Mouse (Mus musculus): ENCODE data around the gene Kmt2b. TPM values are rescaled to one million over a fixed set of nuclear protein-coding genes. Genes with fewer than 3 reads are reported as not detected.

Kmt2b gene
- 10 to 100 TPM; 69.9 to 79.7 TPM for total RNA-seq (2021)

GRCm38 (mm10) chr7:30588676-30589434 lies at the start of gene Kmt2b:
Gene Kmt2b (minus strand): TSS chr7:30588726.
- peak; percentile 98 for DNase-seq
- intact Hi-C loops (cut with DNase I), result no loop called here

GRCm38 (mm10) chr7:30636395-30636794 lies 47.9 kb upstream of the Kmt2b start:
- DNase-seq, result no peak
- intact Hi-C loops (cut with DNase I), result no loop called here

- DNase-seq, result no peak
- intact Hi-C loops (cut with DNase I), result no loop called here
These were observed 47.2 kb upstream of the Kmt2b start, which contains the start of gene Etv2 for GRCm38 (mm10) chr7:30635752-30636151. Gene Etv2 (minus strand): TSS chr7:30635852.

- intact Hi-C loops (cut with DNase I), result no loop called here
- peak; percentile 78 for DNase-seq
These were observed 46.1 kb upstream of the Kmt2b start for GRCm38 (mm10) chr7:30634621-30635020.

- DNase-seq, result no peak
- intact Hi-C loops (cut with DNase I), result no loop called here
These were observed 45.4 kb upstream of the Kmt2b start for GRCm38 (mm10) chr7:30633762-30634412.

- DNase-seq, result no peak
- intact Hi-C loops (cut with DNase I), result no loop called here
These were observed 40.5 kb upstream of the Kmt2b start for GRCm38 (mm10) chr7:30629013-30629412.

GRCm38 (mm10) chr7:30626647-30627046 lies 38.1 kb upstream of the Kmt2b start:
- intact Hi-C loops (cut with DNase I), result no loop called here
- no peak for DNase-seq

- DNase-seq, result peak; percentile 86
- intact Hi-C loops (cut with DNase I), result no loop called here
These were observed 37.2 kb upstream of the Kmt2b start, which contains the start of gene Cox6b1 for GRCm38 (mm10) chr7:30625530-30626384. Gene Cox6b1 (minus strand): TSS chr7:30626151.

GRCm38 (mm10) chr7:30619202-30619601 lies 30.7 kb upstream of the Kmt2b start:
- intact Hi-C loops (cut with DNase I), result no loop called here
- DNase-seq, result no peak

GRCm38 (mm10) chr7:30618658-30619057 lies 30.1 kb upstream of the Kmt2b start:
- intact Hi-C loops (cut with DNase I), result no loop called here
- DNase-seq, result no peak

- intact Hi-C loops (cut with DNase I), result no loop called here
- no peak for DNase-seq
These were observed 26.7 kb upstream of the Kmt2b start for GRCm38 (mm10) chr7:30615049-30615760.

GRCm38 (mm10) chr7:30614454-30614853 lies 25.9 kb upstream of the Kmt2b start:
- no peak for DNase-seq
- intact Hi-C loops (cut with DNase I), result no loop called here

GRCm38 (mm10) chr7:30613529-30614112 lies 25.1 kb upstream of the Kmt2b start:
- peak; percentile 63 for DNase-seq
- intact Hi-C loops (cut with DNase I), result no loop called here

- no peak for DNase-seq
- intact Hi-C loops (cut with DNase I), result no loop called here
These were observed 24.3 kb upstream of the Kmt2b start, which contains the start of gene Upk1a for GRCm38 (mm10) chr7:30612654-30613402. Gene Upk1a (minus strand): TSS chr7:30612847.

GRCm38 (mm10) chr7:30610043-30610442 lies 21.5 kb upstream of the Kmt2b start:
- intact Hi-C loops (cut with DNase I), result no loop called here
- no peak for DNase-seq

- no peak for DNase-seq
- intact Hi-C loops (cut with DNase I), result no loop called here
These were observed 19.9 kb upstream of the Kmt2b start for GRCm38 (mm10) chr7:30608476-30608875.

- peak; percentile 77 for DNase-seq
- intact Hi-C loops (cut with DNase I), result no loop called here
These were observed 19.3 kb upstream of the Kmt2b start for GRCm38 (mm10) chr7:30607706-30608309.

GRCm38 (mm10) chr7:30604944-30605343 lies 16.4 kb upstream of the Kmt2b start:
- no peak for DNase-seq
- intact Hi-C loops (cut with DNase I), result no loop called here

GRCm38 (mm10) chr7:30604424-30604823 lies 15.9 kb upstream of the Kmt2b start:
- no peak for DNase-seq
- intact Hi-C loops (cut with DNase I), result no loop called here

Data from left cerebral cortex, postnatal 4 days (tissue).